Mouse (Mus musculus) liver, postnatal 0 days (tissue): Measurements from ENCODE around the gene Agap1. TPM values are rescaled to one million over a fixed set of nuclear protein-coding genes. Genes with fewer than 3 reads are reported as not detected.

Experiments
- ATAC-seq: fragments of 200-750 bp; cut with Nextera tagmentation; 2 replicates; pipeline ENCODE4 v1.8.0; 2017; ENCODE audit warnings: mild to moderate bottlenecking, moderate library complexity
- DNase-seq: peaks from one replicate; pipeline ENCODE4 v3.0.0-alpha.2; 2016
- H3K27ac ChIP-seq: fragments of 300-500 bp; sonication (generic); 2 replicates; pipeline ENCODE4 v1.5.1; 2014; ENCODE audit warnings: antibody characterized with exemption, moderate library complexity, mild to moderate bottlenecking, low read depth
- H3K27me3 ChIP-seq: fragments of 300-500 bp; sonication (generic); 2 replicates; pipeline ENCODE4 v1.6.1; 2014; ENCODE audit warnings: low read length, control low read depth, mixed read lengths; ENCODE audit not compliant: insufficient read depth
- H3K36me3 ChIP-seq: fragments of 300-500 bp; sonication (generic); replicated peaks from 2 replicates; pipeline ENCODE4 v1.6.1; 2014; ENCODE audit warnings: mild to moderate bottlenecking, control low read depth, low read length, moderate library complexity, mixed read lengths; ENCODE audit not compliant: insufficient read depth
- H3K4me1 ChIP-seq: fragments of 300-500 bp; sonication (generic); 2 replicates; pipeline ENCODE4 v1.6.1; 2014; ENCODE audit warnings: antibody characterized with exemption, mild to moderate bottlenecking, control low read depth; ENCODE audit not compliant: insufficient read depth
- H3K4me2 ChIP-seq: fragments of 300-500 bp; sonication (generic); 2 replicates; pipeline ENCODE4 v1.6.1; 2014; ENCODE audit warnings: low read depth, mild to moderate bottlenecking, low read length, moderate library complexity, mixed read lengths
- H3K4me3 ChIP-seq: fragments of 300-500 bp; sonication (generic); 2 replicates; pipeline ENCODE4 v1.5.1; 2014; ENCODE audit warnings: low read depth, low read length
- H3K9ac ChIP-seq: fragments of 300-500 bp; sonication (generic); replicated peaks from 2 replicates; pipeline ENCODE4 v1.6.1; 2014; ENCODE audit warnings: mild to moderate bottlenecking, moderate library complexity
- H3K9me3 ChIP-seq: fragments of 300-500 bp; sonication (generic); 2 replicates; pipeline ENCODE4 v1.6.1; 2016; ENCODE audit warnings: mild to moderate bottlenecking, control low read depth, low read length, mixed read lengths
- CTCF ChIP-seq: sonication (generic); IDR thresholded peaks from 2 replicates; pipeline ENCODE4 v1.5.1; 2016; ENCODE audit warnings: antibody characterized with exemption, low read depth
- EP300 ChIP-seq: IDR thresholded peaks from 2 replicates; pipeline ENCODE4 v1.6.1; 2016; ENCODE audit warnings: antibody characterized with exemption, low read depth, mild to moderate bottlenecking
- WGBS: fragments of 180-500 bp; shearing (Covaris S2); extraction: QIAGEN DNeasy Blood & Tissue Kit; methylation state at CpG from one replicate; pipeline ENCODE4 v1.1.7; 2014; ENCODE audit not compliant: insufficient replicate concordance; 5-methylcytosine and 5-hydroxymethylcytosine counted together
- polyA plus RNA-seq: library from polyadenylated mRNA; unstranded; fragments of >200 nt; fragmentation: Nextera tagmentation; extraction: Ambion mirVana; gene quantifications from 2 replicates; pipeline ENCODE4 v1.2.1, GENCODE M21; 2015

Gene Agap1
- polyA plus RNA-seq, 1 experiment from 2014 or later: 1.0 TPM

DNA sequence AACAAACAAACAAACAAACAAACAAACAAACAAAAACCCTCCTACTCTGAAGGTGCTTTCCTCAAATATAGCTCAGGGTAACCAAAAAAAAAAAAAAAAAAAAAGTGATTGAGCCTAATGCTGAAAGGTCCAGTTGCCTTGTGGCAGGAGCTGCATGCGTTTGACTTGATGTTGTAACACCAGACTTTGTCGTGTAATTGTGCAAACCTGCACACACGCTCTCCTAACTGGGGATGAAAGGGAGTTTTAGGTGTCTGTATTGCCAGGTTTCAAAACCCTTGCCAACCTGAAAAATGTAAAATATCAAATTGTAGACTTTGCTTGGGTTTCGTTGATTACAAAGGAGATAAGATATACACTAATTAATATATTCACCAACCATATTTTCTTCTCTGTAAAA lies 459.0 kb downstream of the Agap1 start:
- peak; percentile 64; the same call in 1 of the 2 replicates for ATAC-seq
- DNase-seq: no peak
- peaks cover 5% of the 10 kb centered on the region; the same call in 1 of the 2 replicates for H3K27me3 ChIP-seq
- H3K4me3 ChIP-seq: no peak overlapping the region
- no peaks in the 10 kb centered on the region for H3K4me1 ChIP-seq
- TF ChIP-seq CTCF (no peak), EP300 (no peak)
- H3K9me3 ChIP-seq: no peaks in the 10 kb centered on the region
- H3K27ac ChIP-seq: no peak overlapping the region
- WGBS: 52% methylated on average over 4 of the region's 4 CpGs
- H3K36me3 ChIP-seq: no peaks in the 10 kb centered on the region
- H3K9ac ChIP-seq: no peak overlapping the region
- H3K4me2 ChIP-seq: no peak overlapping the region

DNA sequence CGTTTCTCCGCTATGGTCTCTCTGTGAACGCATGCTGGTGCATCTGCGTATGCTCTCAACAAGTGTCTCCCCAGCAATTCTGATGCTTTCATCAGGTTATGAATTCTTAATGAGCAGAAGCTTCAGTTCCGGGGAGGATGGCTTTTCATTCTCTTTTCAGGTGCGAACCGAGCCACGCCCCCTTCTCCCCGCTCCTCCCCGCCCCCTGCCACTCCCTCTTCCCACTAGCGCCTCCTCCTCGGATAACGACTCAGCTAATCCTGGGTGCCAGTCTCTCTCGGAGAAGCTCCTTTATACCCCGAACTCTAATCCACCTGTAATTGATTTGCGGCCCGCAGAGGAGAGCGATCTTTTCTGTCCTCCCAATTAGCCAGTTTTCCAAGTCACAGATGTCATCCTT lies 463.5 kb downstream of the Agap1 start:
- 37% methylated on average over 18 of the region's 18 CpGs for WGBS
- no peak overlapping the region for H3K27ac ChIP-seq

DNA sequence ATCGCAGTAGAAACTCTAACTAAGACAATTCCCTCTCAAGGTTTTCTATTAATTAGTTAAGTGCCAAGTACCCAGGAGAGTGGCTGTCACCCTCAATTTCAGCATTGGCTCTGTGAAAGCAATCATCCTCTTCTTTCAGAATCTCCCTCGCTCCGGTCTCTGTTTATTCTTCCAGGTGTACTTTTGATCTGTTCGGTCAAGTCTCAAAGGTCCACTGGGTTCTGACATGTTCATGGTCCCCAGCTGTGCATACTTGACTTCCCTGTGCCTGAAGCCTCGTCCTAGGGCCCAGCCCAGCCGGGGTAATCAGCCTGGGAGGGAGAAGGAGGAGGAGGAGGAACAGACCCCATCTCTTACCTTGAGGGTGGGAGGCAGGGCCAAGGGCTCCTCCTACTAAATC lies 464.6 kb downstream of the Agap1 start:
- Histone ChIP-seq H3K36me3 (no peaks in the 10 kb centered on the region), H3K27me3 (peaks cover 46% of the 10 kb centered on the region), H3K4me2 (no peak overlapping the region), H3K27ac (no peak overlapping the region), H3K9me3 (no peaks in the 10 kb centered on the region), H3K4me3 (no peak overlapping the region), H3K4me1 (no peaks in the 10 kb centered on the region), H3K9ac (no peak overlapping the region)
- no peak for DNase-seq
- TF ChIP-seq CTCF: no peak
- no peak for TF ChIP-seq EP300
- 60% methylated on average over 6 of the region's 6 CpGs for WGBS
- ATAC-seq: no peak

More for the DNA sequence above, 463.5 kb downstream of the Agap1 start:
- Histone ChIP-seq H3K4me1 (no peaks in the 10 kb centered on the region), H3K4me3 (no peak overlapping the region), H3K36me3 (no peaks in the 10 kb centered on the region), H3K9me3 (no peaks in the 10 kb centered on the region), H3K9ac (no peak overlapping the region), H3K4me2 (no peak overlapping the region), H3K27me3 (peaks cover 35% of the 10 kb centered on the region)
- ATAC-seq: no peak
- DNase-seq: no peak
- TF ChIP-seq CTCF (no peak), EP300 (no peak)

DNA sequence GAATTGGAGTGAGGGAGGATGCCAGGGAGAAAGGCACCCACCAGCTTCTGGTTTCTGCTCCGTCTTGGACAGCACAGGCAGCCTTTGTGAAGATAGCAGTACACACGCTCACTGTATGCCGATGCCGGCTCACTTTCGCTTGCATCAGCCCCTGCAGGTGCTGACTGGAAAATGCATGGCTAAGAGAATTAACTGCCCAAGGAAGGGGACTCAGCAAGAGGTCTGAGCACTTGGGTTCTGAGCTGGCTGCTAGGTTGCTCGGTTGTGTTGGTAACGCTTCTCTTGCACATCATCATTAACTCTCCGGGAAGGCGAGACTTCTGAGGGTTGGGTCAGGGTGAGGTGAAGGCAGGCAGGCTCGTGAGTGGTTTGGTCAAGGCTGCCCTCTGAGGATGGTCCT lies 467.2 kb downstream of the Agap1 start:
- no peak for DNase-seq
- Histone ChIP-seq H3K9me3 (no peaks in the 10 kb centered on the region), H3K4me1 (no peaks in the 10 kb centered on the region), H3K27ac (no peak overlapping the region), H3K4me2 (no peak overlapping the region), H3K9ac (no peak overlapping the region), H3K36me3 (no peaks in the 10 kb centered on the region), H3K27me3 (peaks cover 71% of the 10 kb centered on the region), H3K4me3 (no peak overlapping the region)
- no peak for TF ChIP-seq CTCF
- WGBS: 5% methylated on average over 10 of the region's 10 CpGs
- ATAC-seq: no peak

DNA sequence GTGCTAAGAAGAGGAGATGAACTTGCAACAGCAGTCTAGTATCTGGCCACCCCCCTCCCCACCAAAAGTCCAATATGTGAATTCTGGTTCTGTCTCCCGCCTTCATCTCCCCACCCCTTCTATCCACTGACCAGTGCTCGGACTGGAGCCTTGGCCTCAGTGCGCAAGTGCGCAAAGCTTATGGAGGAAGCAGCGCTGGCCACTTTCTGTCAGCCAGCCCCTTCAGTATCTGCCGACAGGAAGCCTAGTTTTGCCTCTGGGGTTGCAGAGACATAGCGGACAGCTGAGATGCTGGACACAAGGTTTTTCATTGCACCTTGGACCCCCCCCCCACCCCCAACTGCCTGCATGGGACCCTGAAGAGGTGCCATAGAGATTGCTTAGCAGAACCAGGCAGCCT lies 467.7 kb downstream of the Agap1 start:
- H3K4me1 ChIP-seq: no peaks in the 10 kb centered on the region
- 2% methylated on average over 7 of the region's 7 CpGs for WGBS
- no peaks in the 10 kb centered on the region for H3K9me3 ChIP-seq
- no peak for DNase-seq
- TF ChIP-seq CTCF: no peak
- no peak for TF ChIP-seq EP300
- no peak for ATAC-seq
- no peak overlapping the region for H3K4me3 ChIP-seq
- no peaks in the 10 kb centered on the region for H3K36me3 ChIP-seq
- H3K27me3 ChIP-seq: peaks cover 76% of the 10 kb centered on the region
- H3K27ac ChIP-seq: no peak overlapping the region
- no peak overlapping the region for H3K4me2 ChIP-seq
- no peak overlapping the region for H3K9ac ChIP-seq

DNA sequence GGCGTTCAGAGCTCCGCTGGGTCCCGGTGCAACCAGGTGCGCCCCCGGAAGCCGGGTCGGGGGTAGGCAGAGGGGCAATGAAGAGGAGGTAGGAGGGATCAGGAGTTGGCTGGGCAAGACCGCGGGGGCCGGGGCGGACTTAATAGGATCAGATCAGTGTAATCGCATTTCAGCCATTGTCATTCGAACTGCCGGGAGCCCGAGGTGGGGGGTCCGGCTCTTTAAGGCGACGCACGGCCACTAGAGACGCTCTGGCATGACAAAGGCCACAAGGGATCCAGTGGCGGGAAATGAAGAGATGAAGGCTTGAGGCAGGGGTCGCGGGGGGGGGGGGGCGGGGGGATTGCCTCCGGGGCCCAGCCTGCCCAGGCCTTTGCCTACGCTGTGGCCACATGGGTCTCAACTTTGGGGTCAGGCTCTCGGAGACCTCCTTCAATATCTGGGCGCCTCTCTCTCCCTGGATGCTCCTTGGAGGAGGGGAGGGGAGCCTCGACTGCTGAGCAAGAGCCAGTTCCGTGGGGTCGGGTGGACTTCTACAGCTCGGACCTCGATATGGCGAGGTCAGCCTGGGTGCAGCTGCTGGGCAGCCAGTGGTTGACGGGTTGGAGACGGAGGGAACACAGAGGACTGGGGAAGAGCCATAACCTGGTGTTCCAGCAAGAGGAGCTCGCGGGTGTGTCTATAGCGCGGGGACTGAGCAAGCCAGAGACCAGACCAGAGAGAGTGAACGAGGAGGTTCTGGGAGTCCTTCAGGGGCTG lies 468.5 kb downstream of the Agap1 start:
- Histone ChIP-seq H3K4me1 (no peaks in the 10 kb centered on the region), H3K27ac (no peak overlapping the region), H3K36me3 (no peaks in the 10 kb centered on the region), H3K27me3 (peaks cover 83% of the 10 kb centered on the region), H3K4me3 (no peak overlapping the region), H3K9ac (no peak overlapping the region), H3K9me3 (no peaks in the 10 kb centered on the region), H3K4me2 (0 out of 2 replicates have a peak overlapping the region, but pooled peaks have one; percentile 29)
- DNase-seq (no peak), ATAC-seq (no peak)
- TF ChIP-seq EP300: no peak
- TF ChIP-seq CTCF: no peak
- WGBS: 3% methylated on average over 38 of the region's 41 CpGs
